Mouse (Mus musculus): ENCODE measurements at regions not wholly inside any gene's neighbourhood (a gene's known extent, or its start where the extent isn't known, plus 50 kb on each side); places are given as distances from the start of the nearest gene placed in this dataset.
A peak's percentile ranks its signal among the peaks of the same experiment; 100 is the strongest.

- DNase-seq = no peak
- intact Hi-C loops (cut with DNase I) = no loop called here
Measured at GRCm38 (mm10) chr1:136776211-136776610, 151.5 kb downstream of the Zfp281 start.

- no peak for DNase-seq
- intact Hi-C loops (cut with DNase I) = no loop called here
Measured at GRCm38 (mm10) chr1:136777263-136777980, 152.7 kb downstream of the Zfp281 start.

DNA sequence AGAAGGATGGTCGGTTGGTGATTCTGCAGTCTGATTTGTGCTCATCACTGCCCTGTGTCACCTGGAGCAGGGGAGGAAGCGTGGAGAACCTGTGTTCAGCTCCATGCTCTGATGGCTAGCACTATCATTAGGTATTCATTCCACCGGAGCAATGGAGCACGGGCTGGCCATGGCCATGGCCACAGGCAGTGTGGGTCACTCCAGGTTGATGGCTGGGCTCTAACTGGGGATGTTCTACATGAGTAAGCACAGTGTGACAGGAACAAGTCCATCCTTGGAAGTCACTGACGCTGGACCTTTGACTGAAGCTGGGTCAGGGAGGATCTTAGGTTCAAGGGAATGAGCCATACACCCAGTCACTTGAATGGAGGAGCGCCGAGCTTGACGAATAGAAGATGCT lies 154.7 kb downstream of the Zfp281 start:
- no peak for DNase-seq
- intact Hi-C loops (cut with DNase I) = no loop called here

DNA sequence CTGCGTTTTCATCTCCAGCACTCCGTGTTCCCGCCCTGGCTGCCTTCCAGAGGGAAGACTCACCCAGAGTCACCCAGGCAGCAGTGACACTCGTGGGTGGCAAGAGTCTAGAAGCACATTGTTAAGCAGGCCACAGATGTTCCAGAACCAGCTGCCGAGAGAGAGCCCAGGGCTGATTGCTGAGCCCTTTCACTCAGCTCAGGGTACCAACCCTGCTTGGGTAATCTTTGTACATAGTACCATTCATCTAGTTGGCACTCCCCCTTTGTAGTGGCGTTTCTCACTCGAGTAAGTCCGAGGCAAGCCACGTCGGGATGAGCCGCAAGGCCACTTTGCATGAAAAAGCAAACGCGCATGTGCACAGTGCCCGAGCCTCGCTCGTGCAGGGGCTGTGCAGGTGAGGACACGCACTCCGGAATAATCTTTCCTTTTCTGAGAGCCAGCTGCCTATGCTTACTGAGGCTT lies 156.9 kb downstream of the Zfp281 start:
- intact Hi-C loops (cut with DNase I) = loop anchor here (5.0 kb wide), 1 partner anchor 166 kb away; no protein-coding TSS in a partner anchor
- DNase-seq = peak in 1 of 2 experiments; percentile 9

GRCm38 (mm10) chr1:136782261-136782660 lies 157.6 kb downstream of the Zfp281 start:
- intact Hi-C loops (cut with DNase I) = loop anchor here (5.0 kb wide), 1 partner anchor 165 kb away; no protein-coding TSS in a partner anchor
- peak in 1 of 2 experiments; percentile 18 for DNase-seq

DNA sequence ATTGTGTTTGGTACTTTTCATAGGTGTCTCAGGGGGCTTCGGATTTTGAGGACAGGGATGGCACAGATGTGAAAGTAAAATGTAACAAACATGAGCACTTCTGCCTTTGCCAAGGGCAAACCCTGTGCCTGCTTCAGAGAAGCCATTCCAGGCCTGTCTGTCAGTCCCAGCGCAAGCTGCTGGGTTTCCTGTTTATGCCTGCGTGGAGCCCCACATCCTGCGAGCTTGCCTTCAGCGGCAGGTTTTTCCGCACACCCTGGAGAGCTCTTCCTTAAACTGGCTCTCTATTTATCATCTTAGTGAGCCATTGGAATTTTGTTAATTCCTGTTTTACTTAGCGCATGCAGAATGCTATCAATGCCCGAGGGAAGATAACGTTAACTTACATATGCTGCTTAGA lies 159.5 kb downstream of the Zfp281 start:
- intact Hi-C loops (cut with DNase I) = loop anchor here (5.0 kb wide), 1 partner anchor 163 kb away; no protein-coding TSS in a partner anchor
- no peak for DNase-seq

DNA sequence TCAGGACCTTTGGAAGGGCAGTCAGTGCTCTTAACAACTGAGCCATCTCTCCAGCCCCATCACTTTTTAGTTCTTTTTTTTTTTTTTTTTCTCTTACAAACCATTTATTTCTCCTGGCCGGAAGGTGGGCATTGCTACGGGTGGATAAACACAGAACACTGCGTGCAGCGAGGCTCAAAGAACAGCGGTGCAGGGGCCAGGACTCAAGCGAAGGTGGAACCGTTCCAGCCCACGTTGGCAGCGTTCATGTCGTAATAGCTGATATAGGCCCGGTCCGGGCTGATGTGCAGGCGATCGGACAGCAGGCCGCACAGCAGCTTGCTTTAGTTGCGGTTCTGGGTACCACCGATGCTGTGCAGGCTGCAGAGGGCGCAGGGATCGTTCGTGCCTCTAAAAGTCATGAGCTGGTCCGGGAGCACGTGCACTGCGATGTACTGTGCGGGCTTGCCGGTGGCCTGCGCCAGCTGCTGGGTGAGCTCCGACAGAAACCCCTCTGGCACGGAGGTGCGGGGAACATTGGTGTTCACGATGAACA lies 164.3 kb downstream of the Zfp281 start:
- intact Hi-C loops (cut with DNase I) = no loop called here
- DNase-seq = no peak

DNA sequence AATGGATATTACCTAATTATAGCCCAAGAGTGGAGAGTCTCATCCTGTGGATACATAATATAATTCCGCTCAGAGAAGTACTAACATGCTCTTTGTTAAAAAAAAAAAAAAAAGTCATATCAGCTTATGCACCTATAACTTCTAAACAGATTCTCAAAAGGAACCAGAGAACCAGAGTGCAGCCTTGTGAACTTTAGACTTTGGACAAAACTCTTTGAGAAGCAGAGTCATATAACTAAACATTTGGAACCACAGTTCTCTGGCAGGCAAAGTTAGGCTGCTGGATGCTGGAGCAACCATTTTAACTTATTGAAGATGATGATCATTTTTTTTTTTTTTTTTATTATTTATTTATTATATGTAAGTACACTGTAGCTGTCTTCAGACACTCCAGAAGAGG lies 166.9 kb downstream of the Zfp281 start:
- DNase-seq = no peak

More for the DNA sequence above, 166.9 kb downstream of the Zfp281 start:
- intact Hi-C loops (cut with DNase I) = loop anchor here (5.0 kb wide), 1 partner anchor 76 kb away; no protein-coding TSS in a partner anchor

Small RNA genes lying in the stretch of these regions (microRNA-seq; reads per million reads assigned to microRNA genes)
- 0 reads per million in 2 experiments for gene Gm22132

Measured in heart, postnatal 14 days (tissue).